Mouse (Mus musculus): Measurements from ENCODE around the gene Elk3.

DNA sequence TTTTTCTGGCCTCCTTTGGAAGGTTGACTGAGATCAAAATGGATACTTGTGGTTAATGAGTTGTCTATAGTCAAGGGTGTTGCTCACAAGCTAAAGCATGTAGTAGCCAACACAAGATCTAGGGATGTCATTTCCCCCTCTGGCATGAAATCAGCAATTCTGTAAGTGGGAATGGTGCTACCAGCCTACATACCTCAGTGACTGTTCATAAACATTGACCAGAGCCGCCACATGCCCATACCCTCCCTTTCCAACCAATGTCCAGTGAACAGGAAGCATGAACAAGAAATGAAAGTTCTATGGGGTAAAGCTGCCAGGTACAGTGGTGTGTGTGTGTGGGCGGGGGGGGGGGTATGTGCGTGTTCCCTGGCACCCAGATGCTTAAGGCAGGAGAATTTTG, 32.1 kb upstream of the Elk3 start:
- no peak for TF ChIP-seq CTCF (IDR thresholded peaks at IDR 0.05; ENCODE audit: low read depth, low read length)
- no peak for TF ChIP-seq POLR2A (IDR thresholded peaks at IDR 0.05; ENCODE audit: borderline replicate concordance, low read depth, low read length)
